Mouse (Mus musculus): ENCODE results near the gene Ism1. TPM values are rescaled to one million over a fixed set of nuclear protein-coding genes. Genes with fewer than 3 reads are reported as not detected.

Ism1 gene
- 5.0 and 6.8 TPM in 2 replicates for polyA plus RNA-seq (2012; rRNA removed)

GRCm38 (mm10) chr2:139677809-139678274 lies at the start of gene Ism1:
TSS of gene Ism1 (plus strand) at chr2:139678178.
- peak; percentile 42 for DNase-seq (ENCODE audit: low spot score)

- no peak for DNase-seq (ENCODE audit: low spot score)
These were observed 49.2 kb upstream of the Ism1 start for GRCm38 (mm10) chr2:139628731-139629130.

- DNase-seq (ENCODE audit: low spot score): no peak
These were observed 48.3 kb upstream of the Ism1 start for GRCm38 (mm10) chr2:139629653-139630052.

- DNase-seq (ENCODE audit: low spot score): no peak
These were observed 43.5 kb upstream of the Ism1 start for GRCm38 (mm10) chr2:139634506-139634905.

- DNase-seq (ENCODE audit: low spot score): no peak
These were observed 40.1 kb upstream of the Ism1 start for GRCm38 (mm10) chr2:139637861-139638260.

- DNase-seq (ENCODE audit: low spot score): no peak
These were observed 36.1 kb upstream of the Ism1 start for GRCm38 (mm10) chr2:139641757-139642385.

- DNase-seq (ENCODE audit: low spot score): no peak
These were observed 28.5 kb upstream of the Ism1 start for GRCm38 (mm10) chr2:139649518-139649917.

- no peak for DNase-seq (ENCODE audit: low spot score)
These were observed 21.2 kb upstream of the Ism1 start for GRCm38 (mm10) chr2:139656750-139657149.

- DNase-seq (ENCODE audit: low spot score): no peak
These were observed 6.1 kb upstream of the Ism1 start for GRCm38 (mm10) chr2:139671838-139672237.

- DNase-seq (ENCODE audit: low spot score): no peak
These were observed 5.6 kb upstream of the Ism1 start for GRCm38 (mm10) chr2:139672371-139672770.

- peak; percentile 50 for DNase-seq (ENCODE audit: low spot score)
These were observed 764 bp upstream of the Ism1 start for GRCm38 (mm10) chr2:139677065-139677762.

GRCm38 (mm10) chr2:139678275-139679140 lies 530 bp downstream of the Ism1 start:
- DNase-seq (ENCODE audit: low spot score): no peak

- no peak for DNase-seq (ENCODE audit: low spot score)
These were observed 4.6 kb downstream of the Ism1 start for GRCm38 (mm10) chr2:139682540-139682939.

GRCm38 (mm10) chr2:139689442-139690003 lies 11.5 kb downstream of the Ism1 start:
- no peak for DNase-seq (ENCODE audit: low spot score)

GRCm38 (mm10) chr2:139693521-139693920 lies 15.5 kb downstream of the Ism1 start:
- no peak for DNase-seq (ENCODE audit: low spot score)

GRCm38 (mm10) chr2:139694638-139695037 lies 16.7 kb downstream of the Ism1 start:
- DNase-seq (ENCODE audit: low spot score): no peak

GRCm38 (mm10) chr2:139696578-139696977 lies 18.6 kb downstream of the Ism1 start:
- no peak for DNase-seq (ENCODE audit: low spot score)

- no peak for DNase-seq (ENCODE audit: low spot score)
These were observed 22.6 kb downstream of the Ism1 start for GRCm38 (mm10) chr2:139700609-139701008.

- DNase-seq (ENCODE audit: low spot score): no peak
These were observed 27.0 kb downstream of the Ism1 start for GRCm38 (mm10) chr2:139704951-139705350.

GRCm38 (mm10) chr2:139708194-139708899 lies 30.4 kb downstream of the Ism1 start:
- no peak for DNase-seq (ENCODE audit: low spot score)

GRCm38 (mm10) chr2:139711640-139712039 lies 33.7 kb downstream of the Ism1 start:
- no peak for DNase-seq (ENCODE audit: low spot score)

Measured in urinary bladder, adult 2 months (tissue).